Mouse (Mus musculus) brain, embryonic 14.5 days (tissue): ENCODE results near the gene Rad51d. TPM values are rescaled to one million over a fixed set of nuclear protein-coding genes. Genes with fewer than 3 reads are reported as not detected.

Experiments used
- DNase-seq: peaks from one replicate; pipeline ENCODE4 v3.0.0-alpha.2; 2011; ENCODE audit warnings: low read depth
- CTCF ChIP-seq: fragments of 200-500 bp; IDR thresholded peaks from 2 replicates; pipeline ENCODE4 v1.5.1; 2012; ENCODE audit warnings: inconsistent platforms, mild to moderate bottlenecking, moderate library complexity, borderline replicate concordance; ENCODE audit not compliant: insufficient read depth, insufficient read length; ENCODE audit errors: extremely low read depth
- POLR2A ChIP-seq: fragments of 200-500 bp; IDR thresholded peaks from 2 replicates; pipeline ENCODE4 v1.6.1; 2012; ENCODE audit warnings: mild to moderate bottlenecking, inconsistent platforms, borderline replicate concordance; ENCODE audit not compliant: poor library complexity, insufficient read depth, insufficient read length, severe bottlenecking; ENCODE audit errors: extremely low read depth
- polyA plus RNA-seq: library from polyadenylated mRNA; depleted of rRNA; stranded (reverse); fragments of >200 nt; gene quantifications from 2 replicates; pipeline ENCODE4 v1.2.3, GENCODE M21; 2012

The Rad51d gene
- polyA plus RNA-seq, 1 experiment = 9.5 TPM

DNA sequence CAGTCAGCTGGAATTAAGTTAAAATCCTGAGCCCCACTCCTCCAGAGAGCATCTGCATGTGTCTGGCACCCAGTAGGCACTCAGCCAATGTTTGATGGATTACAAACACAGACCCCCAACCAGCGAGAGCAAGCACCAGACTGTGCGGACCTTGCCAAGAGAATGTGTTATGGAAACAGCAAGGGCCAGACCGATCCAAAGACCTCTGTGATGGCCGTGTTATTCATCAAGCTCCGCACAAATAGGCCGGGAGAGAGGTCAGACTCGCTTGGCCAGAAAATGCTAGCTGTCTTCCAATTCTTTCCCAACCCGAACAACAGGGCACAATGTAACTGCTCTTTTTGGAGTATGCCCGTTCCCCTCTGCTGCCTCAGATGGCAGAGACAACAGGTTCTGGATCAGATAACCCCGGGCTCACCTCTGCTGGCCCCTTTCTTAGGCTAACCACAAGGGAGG, 1.9 kb downstream of the Rad51d start:
- peak; percentile 83 for DNase-seq

GRCm38 (mm10) chr11:82886559-82886958, 3.9 kb downstream of the Rad51d start:
- DNase-seq = no peak
- TF ChIP-seq CTCF (peak; percentile 7; the same call in 1 of the 2 replicates), POLR2A (no peak)

More for the DNA sequence above, 1.9 kb downstream of the Rad51d start:
- TF ChIP-seq POLR2A (no peak), CTCF (no peak)

GRCm38 (mm10) chr11:82883180-82883579, 7.2 kb downstream of the Rad51d start:
- DNase-seq = no peak
- TF ChIP-seq POLR2A (no peak), CTCF (no peak)

- peak; percentile 43 for DNase-seq
Measured at GRCm38 (mm10) chr11:82877726-82878344, 12.6 kb downstream of the Rad51d start.

DNA sequence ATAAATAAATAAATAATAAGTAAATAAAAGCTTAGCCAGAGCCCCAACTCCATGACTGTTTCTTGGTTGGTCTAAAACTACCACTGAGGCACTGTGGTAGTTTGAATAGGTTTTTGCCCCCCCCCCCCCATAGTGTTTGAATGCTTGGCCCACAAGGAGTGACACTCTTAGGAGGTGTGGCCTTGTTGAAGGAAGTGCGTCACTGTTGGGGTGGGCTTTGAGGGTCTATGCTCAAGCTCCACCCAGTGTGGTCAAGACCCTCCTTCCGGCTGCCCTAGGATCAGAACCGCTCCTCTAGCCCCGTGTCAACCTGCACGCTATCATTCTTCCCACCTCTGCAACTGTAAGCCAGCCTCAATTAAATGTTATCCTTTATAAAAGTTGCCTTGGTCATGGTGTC, 14.8 kb downstream of the Rad51d start:
- no peak for DNase-seq
- no peak for TF ChIP-seq CTCF
- TF ChIP-seq POLR2A = no peak

More at GRCm38 (mm10) chr11:82877726-82878344, 12.6 kb downstream of the Rad51d start:
- TF ChIP-seq POLR2A = no peak
- TF ChIP-seq CTCF = no peak

DNA sequence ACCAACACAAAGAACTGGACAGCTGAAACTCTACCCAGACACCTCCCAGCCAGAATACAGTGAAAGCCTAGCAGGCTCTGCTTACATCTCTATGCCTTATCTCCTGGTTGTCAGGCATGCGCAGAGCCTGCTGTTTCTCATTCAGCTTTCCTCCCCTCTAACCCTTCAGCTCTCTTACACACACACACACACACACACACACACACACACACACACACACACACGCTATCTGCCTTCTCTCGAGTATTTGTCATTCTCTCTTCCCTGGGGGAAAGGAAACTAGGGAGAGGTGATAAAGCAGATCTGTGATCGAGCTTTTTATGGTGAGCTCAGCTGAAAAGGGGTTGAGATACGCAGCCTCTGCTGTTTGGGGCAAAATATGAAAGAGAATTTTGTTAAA, 15.5 kb downstream of the Rad51d start:
- DNase-seq = peak; percentile 15

GRCm38 (mm10) chr11:82871031-82871446, 19.4 kb downstream of the Rad51d start, which contains the start of gene Rffl:
Gene Rffl (minus strand): TSS chr11:82871210.
- TF ChIP-seq POLR2A (no peak), CTCF (peak; percentile 90)
- DNase-seq = peak; percentile 96

More for the DNA sequence above, 15.5 kb downstream of the Rad51d start:
- no peak for TF ChIP-seq POLR2A

GRCm38 (mm10) chr11:82870173-82871030, 20.0 kb downstream of the Rad51d start:
- TF ChIP-seq CTCF = no peak
- TF ChIP-seq POLR2A = no peak
- DNase-seq = peak; percentile 25

GRCm38 (mm10) chr11:82869506-82870172, 20.8 kb downstream of the Rad51d start:
- DNase-seq = no peak
- no peak for TF ChIP-seq POLR2A
- TF ChIP-seq CTCF = no peak

GRCm38 (mm10) chr11:82867956-82868355, 22.5 kb downstream of the Rad51d start:
- no peak for DNase-seq
- TF ChIP-seq CTCF = no peak
- no peak for TF ChIP-seq POLR2A

- peak; percentile 17 for DNase-seq
- TF ChIP-seq POLR2A (no peak), CTCF (no peak)
Measured at GRCm38 (mm10) chr11:82866850-82867564, 23.4 kb downstream of the Rad51d start.

DNA sequence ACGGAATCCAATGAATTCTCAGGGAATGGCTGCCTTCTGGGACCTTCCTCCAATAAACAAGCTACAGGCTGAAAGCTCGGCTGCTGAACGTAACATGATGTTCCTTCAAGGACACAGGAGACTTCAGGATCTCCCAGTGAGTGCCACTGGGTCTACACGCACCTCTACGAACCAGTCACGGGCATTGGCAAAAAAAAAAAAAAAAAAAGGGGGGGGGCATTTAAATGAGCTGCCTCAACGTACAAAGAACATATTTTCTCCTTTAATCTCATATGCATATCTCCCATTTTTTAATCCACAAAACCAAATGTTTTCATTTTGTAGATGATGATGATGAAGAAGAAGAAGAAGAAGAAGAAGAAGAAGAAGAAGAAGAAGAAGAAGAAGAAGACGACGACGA, 24.5 kb downstream of the Rad51d start:
- TF ChIP-seq CTCF = no peak
- no peak for TF ChIP-seq POLR2A
- no peak for DNase-seq
